Comparison of ENCODE assay signal across 11 mouse cellular contexts in genomic region chr2:180786732-180787131, GRCm38 (mm10). TPM values are rescaled to one million over a fixed set of nuclear protein-coding genes. Genes with fewer than 3 reads are reported as not detected.
DNase-seq lines count a peak whose midpoint lies in the region; ATAC-seq lines count a peak whose summit lies in the region.
"Had no signal": no experiment of that assay in that cellular context is flagged by ENCODE, and none has a peak within 500 bp of the region (broad histone marks: within the 10 kb centered on the region; RNA-seq: fewer than 3 reads in every experiment).

No protein-coding gene starts in this region.

- H3K4me3 ChIP-seq in kidney, embryonic 16.5 days (ENCODE audit: low read length), result no peak overlapping the region
- no peak overlapping the region for H3K4me3 ChIP-seq in limb, embryonic 10.5 days
- H3K4me3 ChIP-seq: lung, embryonic 15.5 days had no signal

- H3K4me1 ChIP-seq in kidney, embryonic 16.5 days (ENCODE audit: insufficient read depth, low read length), result no peaks in the 10 kb centered on the region
- H3K4me1 ChIP-seq in limb, embryonic 10.5 days, result no peaks in the 10 kb centered on the region
- H3K4me1 ChIP-seq: lung, embryonic 15.5 days had no signal

- ATAC-seq in kidney, embryonic 16.5 days (ENCODE audit: low FRiP score, low TSS enrichment), result no peak

- H3K9ac ChIP-seq in kidney, embryonic 16.5 days (replicated peaks; ENCODE audit: low read length), result no peak overlapping the region
- H3K9ac ChIP-seq: lung, embryonic 15.5 days had no signal

- peaks cover 17% of the 10 kb centered on the region for H3K27me3 ChIP-seq in kidney, embryonic 16.5 days (ENCODE audit: insufficient read depth, low read length)
- H3K27me3 ChIP-seq in limb, embryonic 10.5 days (ENCODE audit: low read depth, poor library complexity, severe bottlenecking), result peaks cover 47% of the 10 kb centered on the region
- H3K27me3 ChIP-seq in splenic B cell, adult 2 months (ENCODE audit: control insufficient read depth, insufficient read depth, low read length, poor library complexity, severe bottlenecking), result no peaks in the 10 kb centered on the region

- no peaks in the 10 kb centered on the region for H3K36me3 ChIP-seq in kidney, embryonic 16.5 days (ENCODE audit: insufficient read depth, low read length)
- no peaks in the 10 kb centered on the region for H3K36me3 ChIP-seq in limb, embryonic 10.5 days
- H3K36me3 ChIP-seq in splenic B cell, adult 2 months (ENCODE audit: control insufficient read depth, insufficient read depth, low read length, poor library complexity, severe bottlenecking), result no peaks in the 10 kb centered on the region
- H3K36me3 ChIP-seq: lung, embryonic 15.5 days had no signal

- no peak overlapping the region for H3K4me2 ChIP-seq in kidney, embryonic 16.5 days (replicated peaks; ENCODE audit: low read depth, low read length)
- H3K4me2 ChIP-seq: lung, embryonic 15.5 days had no signal

- peak; percentile 19 to 41 for DNase-seq in adrenal gland, adult 18-20 months (ENCODE audit: low spot score in 2 of 2)
- DNase-seq in adrenal gland, postnatal 4 days (ENCODE audit: low spot score in 2 of 2), result no peak
- DNase-seq in kidney, adult 9 months, result peak; percentile 43
- DNase-seq in CD4-positive helper T cell, adult 2 months (ENCODE audit: low read depth, low spot score), result peak; percentile 46
- peak; percentile 42 for DNase-seq in c-Kit-positive CD71-negative TER-119-negative erythroid progenitor cells, embryonic 14.5 days (ENCODE audit: low read depth)
- peak; percentile 57 for DNase-seq in limb, embryonic 10.5 days (ENCODE audit: low spot score)
- DNase-seq in splenic B cell, adult 2 months (ENCODE audit: low read depth, low spot score), result peak; percentile 73

- no peaks in the 10 kb centered on the region for H3K9me3 ChIP-seq in kidney, embryonic 16.5 days (ENCODE audit: low read length)
- H3K9me3 ChIP-seq in limb, embryonic 10.5 days (replicated peaks), result no peaks in the 10 kb centered on the region
- H3K9me3 ChIP-seq: lung, embryonic 15.5 days had no signal

- H3K27ac ChIP-seq in kidney, embryonic 16.5 days (ENCODE audit: low read length), result no peak overlapping the region
- no peak overlapping the region for H3K27ac ChIP-seq in limb, embryonic 10.5 days
- H3K27ac ChIP-seq: lung, embryonic 15.5 days had no signal

RNA-seq across cellular contexts. Expression of gene Bhlhe23, which starts 10.0 kb away (rescaled TPM):
- total RNA-seq in adrenal gland, adult 18-20 months (2021), result not detected
- not detected for total RNA-seq in adrenal gland, postnatal 4 days (2021)
- not detected in 2 replicates for polyA plus RNA-seq in kidney, embryonic 16.5 days (2015; fragmentation: Nextera tagmentation; extraction: Ambion mirVana)
- not detected in 2 replicates for polyA plus RNA-seq in limb, embryonic 10.5 days (2016; fragmentation: Nextera tagmentation; extraction: Ambion mirVana)
- polyA plus RNA-seq: gonadal fat pad, adult 2 months; lung, embryonic 15.5 days; stomach, embryonic 16.5 days had no signal

Comparison
In these comparisons a context has a peak if more than half of its experiments do, and no peak if none do; other contexts are left out.
1. DNase-seq: peak in adrenal gland, adult 18-20 months (2 of 2), kidney, adult 9 months (single experiment), CD4-positive helper T cell, adult 2 months (single experiment), c-Kit-positive CD71-negative TER-119-negative erythroid progenitor cells, embryonic 14.5 days (single experiment), limb, embryonic 10.5 days (single experiment) and splenic B cell, adult 2 months (single experiment); none in adrenal gland, postnatal 4 days (0 of 2).